Mouse (Mus musculus): ENCODE measurements around the gene Ftsj1.
A peak's percentile ranks its signal among the peaks of the same experiment; 100 is the strongest.

Ftsj1 gene

GRCm38 (mm10) chrX:8252334-8253285 is at the start of gene Ftsj1:
Gene Ftsj1, minus strand, starts transcription at chrX:8252406.
- DNase-seq (ENCODE audit: low read depth in 1 of 2, low spot score in 2 of 2), result peak; percentile 56 to 77

- DNase-seq (ENCODE audit: low read depth in 1 of 2, low spot score in 2 of 2), result no peak
Observed at GRCm38 (mm10) chrX:8288621-8289020, 36.4 kb upstream of the Ftsj1 start.

- DNase-seq (ENCODE audit: low read depth in 1 of 2, low spot score in 2 of 2), result no peak
Observed at GRCm38 (mm10) chrX:8274056-8274455, 21.9 kb upstream of the Ftsj1 start.

- DNase-seq (ENCODE audit: low read depth in 1 of 2, low spot score in 2 of 2), result no peak
Observed at GRCm38 (mm10) chrX:8272000-8272399, 19.8 kb upstream of the Ftsj1 start.

- DNase-seq (ENCODE audit: low read depth in 1 of 2, low spot score in 2 of 2), result no peak
Observed at GRCm38 (mm10) chrX:8271083-8271820, 19.0 kb upstream of the Ftsj1 start, which contains the start of gene Slc38a5. Gene Slc38a5, plus strand, starts transcription at chrX:8271133.

GRCm38 (mm10) chrX:8264222-8264621 is 12.0 kb upstream of the Ftsj1 start:
- no peak for DNase-seq (ENCODE audit: low read depth in 1 of 2, low spot score in 2 of 2)

GRCm38 (mm10) chrX:8263156-8263804 is 11.1 kb upstream of the Ftsj1 start:
- no peak for DNase-seq (ENCODE audit: low read depth in 1 of 2, low spot score in 2 of 2)

GRCm38 (mm10) chrX:8259478-8259877 is 7.3 kb upstream of the Ftsj1 start:
- DNase-seq (ENCODE audit: low read depth in 1 of 2, low spot score in 2 of 2), result no peak

GRCm38 (mm10) chrX:8255807-8256206 is 3.6 kb upstream of the Ftsj1 start:
- no peak for DNase-seq (ENCODE audit: low read depth in 1 of 2, low spot score in 2 of 2)

- no peak for DNase-seq (ENCODE audit: low read depth in 1 of 2, low spot score in 2 of 2)
Observed at GRCm38 (mm10) chrX:8253711-8254110, 1.5 kb upstream of the Ftsj1 start.

GRCm38 (mm10) chrX:8251789-8252333 is 345 bp downstream of the Ftsj1 start:
- no peak for DNase-seq (ENCODE audit: low read depth in 1 of 2, low spot score in 2 of 2)

- no peak for DNase-seq (ENCODE audit: low read depth in 1 of 2, low spot score in 2 of 2)
Observed at GRCm38 (mm10) chrX:8248542-8249120, 3.6 kb downstream of the Ftsj1 start.

- DNase-seq (ENCODE audit: low read depth in 1 of 2, low spot score in 2 of 2), result no peak
Observed at GRCm38 (mm10) chrX:8247680-8248079, 4.5 kb downstream of the Ftsj1 start.

- no peak for DNase-seq (ENCODE audit: low read depth in 1 of 2, low spot score in 2 of 2)
Observed at GRCm38 (mm10) chrX:8238804-8239395, 13.3 kb downstream of the Ftsj1 start.

GRCm38 (mm10) chrX:8236704-8237103 is 15.5 kb downstream of the Ftsj1 start:
- no peak for DNase-seq (ENCODE audit: low read depth in 1 of 2, low spot score in 2 of 2)

- DNase-seq (ENCODE audit: low read depth in 1 of 2, low spot score in 2 of 2), result no peak
Observed at GRCm38 (mm10) chrX:8233602-8234001, 18.6 kb downstream of the Ftsj1 start.

GRCm38 (mm10) chrX:8230272-8230671 is 21.9 kb downstream of the Ftsj1 start:
- DNase-seq (ENCODE audit: low read depth in 1 of 2, low spot score in 2 of 2), result no peak

GRCm38 (mm10) chrX:8223473-8223872 is 28.7 kb downstream of the Ftsj1 start:
- DNase-seq (ENCODE audit: low read depth in 1 of 2, low spot score in 2 of 2), result no peak

- no peak for DNase-seq (ENCODE audit: low read depth in 1 of 2, low spot score in 2 of 2)
Observed at GRCm38 (mm10) chrX:8222678-8223421, 29.4 kb downstream of the Ftsj1 start.

- no peak for DNase-seq (ENCODE audit: low read depth in 1 of 2, low spot score in 2 of 2)
Observed at GRCm38 (mm10) chrX:8222296-8222677, 29.9 kb downstream of the Ftsj1 start.

Data from monocyte, adult 2 months (primary cell).